Mouse (Mus musculus): ENCODE measurements around the gene Ptprh. TPM values are rescaled to one million over a fixed set of nuclear protein-coding genes. Genes with fewer than 3 reads are reported as not detected.

Ptprh gene
- total RNA-seq, 2 experiments from 2014 or later, result not detected

DNA sequence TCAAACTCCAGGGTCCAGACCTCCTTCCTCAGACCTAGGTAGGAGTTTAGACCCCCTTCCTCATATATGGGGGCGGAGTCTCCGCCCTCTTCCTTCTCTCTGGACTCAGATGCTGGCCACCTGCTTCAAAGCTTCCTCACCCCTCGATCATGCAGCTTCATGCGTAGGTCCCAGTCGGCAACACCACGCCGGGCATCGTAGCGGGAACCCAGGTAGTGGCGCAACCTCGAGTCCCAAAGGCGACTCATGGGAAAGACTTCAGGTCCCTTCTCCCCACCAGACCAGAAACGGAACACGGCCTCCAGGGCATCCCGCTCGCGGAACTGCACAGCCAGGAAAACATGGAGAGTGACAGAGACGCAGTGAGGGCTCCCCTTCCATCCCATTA lies 76.5 kb downstream of the Ptprh start:
- no peak for ATAC-seq (replicated peaks; ENCODE audit: low FRiP score, poor library complexity, severe bottlenecking)

- peak; percentile 85 for ATAC-seq (replicated peaks; ENCODE audit: low FRiP score, poor library complexity, severe bottlenecking)
Measured at GRCm38 (mm10) chr7:4526341-4527301, 77.2 kb downstream of the Ptprh start.

- ATAC-seq (replicated peaks; ENCODE audit: low FRiP score, poor library complexity, severe bottlenecking), result 0 out of 2 replicates have a peak, but pooled peaks have one; percentile 51
Measured at GRCm38 (mm10) chr7:4524212-4524922, 79.5 kb downstream of the Ptprh start, which contains the start of gene Tnni3. Gene Tnni3 (minus strand): TSS chr7:4524229.

DNA sequence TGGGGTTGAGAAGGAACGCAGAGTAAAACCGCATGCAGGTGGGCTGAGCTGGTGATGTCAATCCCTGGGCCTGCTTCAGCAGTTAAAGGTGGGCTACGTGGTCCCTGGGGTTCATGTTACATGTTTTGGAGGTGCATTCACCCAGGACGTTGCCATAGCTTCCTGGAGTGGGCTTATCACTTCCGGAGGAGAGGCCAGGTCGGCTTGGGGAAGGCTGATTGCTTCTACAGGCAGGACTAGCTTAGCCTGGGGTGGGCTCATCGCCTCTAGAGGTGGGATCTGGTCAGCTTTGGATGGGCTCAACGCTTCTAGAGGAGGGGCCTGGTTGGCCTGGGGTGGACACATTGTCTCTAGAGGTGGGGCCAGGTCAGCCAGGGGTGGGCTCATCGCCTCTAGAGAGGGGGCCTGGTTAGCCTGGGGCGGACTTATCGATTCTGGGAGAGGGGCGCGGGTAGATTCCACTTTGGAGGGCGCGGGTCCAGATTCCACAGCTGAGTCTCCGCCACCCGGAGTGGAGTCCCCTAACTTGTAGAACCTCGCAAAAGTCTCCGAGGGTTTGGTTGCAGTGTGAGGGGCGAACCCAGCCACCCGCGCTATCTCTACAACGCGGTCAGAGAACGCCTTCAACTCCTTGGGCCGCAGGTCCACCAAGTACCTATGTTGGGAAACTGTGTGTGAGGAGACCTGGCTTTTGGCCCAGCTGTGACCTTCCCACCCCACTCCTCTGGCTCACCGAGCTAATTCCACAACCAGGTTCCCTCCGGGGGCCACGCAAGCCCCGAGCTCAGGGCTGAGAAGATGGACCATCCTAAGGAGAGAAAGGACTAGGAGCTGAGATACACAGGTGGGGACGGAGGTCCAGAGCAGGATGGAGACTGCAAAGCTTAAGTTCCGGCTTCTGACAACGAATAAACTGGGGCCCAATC lies 80.4 kb downstream of the Ptprh start:
- ATAC-seq (replicated peaks; ENCODE audit: low FRiP score, poor library complexity, severe bottlenecking), result no peak

DNA sequence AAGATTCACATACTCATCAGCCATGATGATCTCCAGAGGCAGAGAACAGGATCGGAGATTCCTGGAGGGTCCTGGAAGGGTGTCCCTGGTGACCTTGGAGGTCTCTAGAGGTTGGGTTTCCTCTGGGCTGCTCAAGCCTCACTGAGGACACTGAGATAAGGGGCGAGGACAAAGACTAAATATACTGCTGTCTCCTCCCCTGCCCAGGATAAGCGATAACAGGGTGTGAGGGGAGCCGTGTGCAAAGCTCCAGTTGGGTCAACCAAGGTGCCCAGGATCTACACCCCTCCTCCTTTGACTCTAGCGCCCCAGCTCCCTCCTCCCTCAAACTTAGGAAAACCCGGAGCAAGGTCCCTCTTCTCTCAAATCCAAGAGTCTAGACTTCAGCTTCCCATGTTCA lies 81.5 kb downstream of the Ptprh start:
- no peak for ATAC-seq (replicated peaks; ENCODE audit: low FRiP score, poor library complexity, severe bottlenecking)

GRCm38 (mm10) chr7:4521231-4522003 lies 82.4 kb downstream of the Ptprh start:
- no peak for ATAC-seq (replicated peaks; ENCODE audit: low FRiP score, poor library complexity, severe bottlenecking)

DNA sequence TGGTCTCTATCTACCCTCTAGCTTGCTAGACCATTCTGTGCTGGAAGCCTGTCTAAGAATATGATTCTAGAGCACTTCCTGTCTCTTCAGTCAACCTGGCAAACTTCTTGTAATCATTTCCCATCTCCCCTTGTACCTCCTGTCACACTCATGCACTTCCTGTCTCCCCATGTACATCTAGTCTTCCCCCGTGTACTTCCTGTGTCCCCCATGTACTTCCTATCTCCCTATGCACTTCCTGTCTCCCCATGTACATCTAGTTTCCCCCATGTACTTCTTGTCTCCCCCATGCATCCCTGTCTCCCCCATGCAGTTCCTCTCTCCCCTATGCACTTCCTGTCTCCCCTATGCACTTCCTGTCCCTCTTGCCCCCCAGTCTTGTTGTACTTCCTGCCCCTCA lies 85.4 kb downstream of the Ptprh start:
- no peak for ATAC-seq (replicated peaks; ENCODE audit: low FRiP score, poor library complexity, severe bottlenecking)

GRCm38 (mm10) chr7:4516332-4517050 lies 87.3 kb downstream of the Ptprh start, which contains the start of gene Tnnt1:
Gene Tnnt1 (minus strand): TSS chr7:4516382.
- no peak for ATAC-seq (replicated peaks; ENCODE audit: low FRiP score, poor library complexity, severe bottlenecking)

DNA sequence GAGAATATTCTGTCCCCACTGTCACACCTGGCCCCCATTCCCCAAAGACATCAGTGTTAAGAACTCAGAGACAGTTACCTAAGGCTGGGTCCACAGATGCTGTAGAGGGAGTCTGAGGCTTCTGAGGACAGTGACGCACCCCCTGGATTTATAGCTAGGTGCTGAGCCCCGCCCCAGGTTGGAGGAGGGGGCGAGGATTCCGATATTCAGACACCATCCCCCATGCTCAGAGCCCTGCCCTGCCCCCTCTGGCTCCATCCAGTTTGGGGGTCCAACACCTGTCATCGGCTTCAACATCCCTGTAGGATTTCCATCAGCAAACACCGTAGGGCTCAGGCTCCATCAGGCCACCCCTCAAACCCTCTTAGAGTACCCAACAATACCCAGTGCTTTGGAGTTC lies 88.0 kb downstream of the Ptprh start:
- ATAC-seq (replicated peaks; ENCODE audit: low FRiP score, poor library complexity, severe bottlenecking), result no peak

- ATAC-seq (replicated peaks; ENCODE audit: low FRiP score, poor library complexity, severe bottlenecking), result no peak
Measured at GRCm38 (mm10) chr7:4513829-4514712, 89.8 kb downstream of the Ptprh start.

DNA sequence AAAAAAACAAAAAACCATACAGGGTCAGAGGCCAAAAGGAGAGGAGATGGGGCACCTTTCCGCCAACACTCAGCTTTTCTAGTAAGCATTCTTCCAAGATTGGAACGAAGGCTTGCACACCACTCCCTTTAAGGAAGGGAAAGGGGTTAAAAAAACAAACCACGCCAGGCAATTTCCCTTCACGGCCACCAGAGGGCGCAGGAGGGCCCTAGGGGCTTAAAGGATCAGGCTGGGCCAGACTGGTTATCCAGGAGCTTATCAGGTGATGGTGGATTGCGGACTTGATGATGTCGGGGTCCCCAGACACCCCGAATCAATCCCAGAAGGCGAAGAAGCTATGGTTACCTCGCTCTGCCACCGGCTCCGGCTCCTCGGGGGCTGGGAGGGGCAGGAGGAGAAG lies 90.6 kb downstream of the Ptprh start:
- ATAC-seq (replicated peaks; ENCODE audit: low FRiP score, poor library complexity, severe bottlenecking), result 0 out of 2 replicates have a peak, but pooled peaks have one; percentile 40

DNA sequence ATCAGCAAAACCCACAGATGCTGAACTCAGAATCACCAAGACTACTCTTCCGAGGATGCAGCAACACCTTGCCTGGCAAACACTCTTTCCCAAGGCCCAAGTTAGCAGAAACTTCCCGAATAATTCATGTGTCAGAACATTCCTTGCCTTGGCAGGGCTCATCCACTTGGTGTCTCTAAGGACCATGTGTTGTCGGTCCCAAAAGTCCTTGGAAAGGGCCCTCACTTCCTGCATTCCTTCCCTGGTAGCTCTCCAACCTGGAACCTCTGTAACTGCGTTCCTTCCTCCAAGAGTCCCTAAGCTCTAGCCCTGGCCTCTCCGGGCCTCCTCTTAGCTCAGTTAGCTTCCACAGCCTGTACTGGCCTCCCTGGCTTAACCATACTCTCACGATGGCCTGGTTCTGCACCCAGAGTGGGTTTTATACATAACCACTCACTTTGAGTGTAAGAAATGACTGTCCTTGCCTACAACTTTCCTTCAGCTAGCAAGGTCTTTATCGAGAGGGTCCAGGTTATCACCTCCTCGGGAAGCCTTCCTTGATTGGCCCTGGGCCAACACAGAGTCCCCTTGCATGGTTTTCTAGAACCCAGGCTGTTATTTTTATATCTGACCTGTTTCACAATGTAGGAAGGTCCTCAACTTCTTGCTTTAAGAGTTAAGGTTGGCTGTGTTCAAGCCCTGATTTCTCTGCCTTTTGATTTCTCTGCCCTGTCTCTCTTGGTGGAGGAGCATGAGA lies 92.2 kb downstream of the Ptprh start:
- ATAC-seq (replicated peaks; ENCODE audit: low FRiP score, poor library complexity, severe bottlenecking), result no peak

- peak; percentile 84 for ATAC-seq (replicated peaks; ENCODE audit: low FRiP score, poor library complexity, severe bottlenecking)
Measured at GRCm38 (mm10) chr7:4509863-4510608, 93.8 kb downstream of the Ptprh start.

DNA sequence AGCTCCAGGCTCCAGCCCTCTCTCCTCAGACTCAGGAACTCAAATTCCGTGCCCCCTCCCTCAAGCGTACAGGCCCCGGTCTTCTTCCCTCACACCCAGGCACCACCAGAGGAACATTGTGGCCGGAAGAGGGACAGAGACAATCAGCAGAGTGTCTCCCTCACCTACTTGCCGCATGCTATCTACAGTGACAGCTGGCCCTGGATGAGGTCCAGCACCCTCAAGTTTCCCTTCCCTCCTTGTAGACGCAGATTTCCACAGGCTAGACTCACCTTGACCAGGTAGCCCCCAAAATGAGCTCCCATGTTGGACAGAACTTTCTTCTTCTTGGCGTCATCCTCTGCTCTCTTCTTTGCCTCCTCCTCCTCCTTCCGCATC lies 95.1 kb downstream of the Ptprh start:
- no peak for ATAC-seq (replicated peaks; ENCODE audit: low FRiP score, poor library complexity, severe bottlenecking)

GRCm38 (mm10) chr7:4508062-4508738 lies 95.6 kb downstream of the Ptprh start:
- no peak for ATAC-seq (replicated peaks; ENCODE audit: low FRiP score, poor library complexity, severe bottlenecking)

GRCm38 (mm10) chr7:4507220-4507619 lies 96.6 kb downstream of the Ptprh start:
- ATAC-seq (replicated peaks; ENCODE audit: low FRiP score, poor library complexity, severe bottlenecking), result no peak

Data from erythroid progenitor cell, adult 5-6 weeks (primary cell).